Mouse (Mus musculus): ENCODE results near the gene Adgrv1.

The Adgrv1 gene

GRCm38 (mm10) chr13:81610349-81610748 lies 22.6 kb downstream of the Adgrv1 start:
- DNase-seq (ENCODE audit: low spot score): no peak

- no peak for DNase-seq (ENCODE audit: low spot score)
These were observed 26.0 kb downstream of the Adgrv1 start for GRCm38 (mm10) chr13:81606991-81607390.

- no peak for DNase-seq (ENCODE audit: low spot score)
These were observed 35.9 kb downstream of the Adgrv1 start for GRCm38 (mm10) chr13:81596910-81597607.

GRCm38 (mm10) chr13:81578692-81579091 lies 54.3 kb downstream of the Adgrv1 start:
- DNase-seq (ENCODE audit: low spot score): no peak

GRCm38 (mm10) chr13:81570241-81570821 lies 62.6 kb downstream of the Adgrv1 start:
- peak; percentile 11 for DNase-seq (ENCODE audit: low spot score)

- DNase-seq (ENCODE audit: low spot score): no peak
These were observed 82.9 kb downstream of the Adgrv1 start for GRCm38 (mm10) chr13:81550024-81550423.

GRCm38 (mm10) chr13:81534916-81535315 lies 98.0 kb downstream of the Adgrv1 start:
- no peak for DNase-seq (ENCODE audit: low spot score)

GRCm38 (mm10) chr13:81526687-81527086 lies 106.3 kb downstream of the Adgrv1 start:
- no peak for DNase-seq (ENCODE audit: low spot score)

- no peak for DNase-seq (ENCODE audit: low spot score)
These were observed 122.8 kb downstream of the Adgrv1 start for GRCm38 (mm10) chr13:81510142-81510541.

- DNase-seq (ENCODE audit: low spot score): no peak
These were observed 135.9 kb downstream of the Adgrv1 start for GRCm38 (mm10) chr13:81497035-81497434.

GRCm38 (mm10) chr13:81491971-81492370 lies 141.0 kb downstream of the Adgrv1 start:
- no peak for DNase-seq (ENCODE audit: low spot score)

- DNase-seq (ENCODE audit: low spot score): no peak
These were observed 146.0 kb downstream of the Adgrv1 start for GRCm38 (mm10) chr13:81486980-81487379.

- no peak for DNase-seq (ENCODE audit: low spot score)
These were observed 159.2 kb downstream of the Adgrv1 start for GRCm38 (mm10) chr13:81473750-81474149.

- no peak for DNase-seq (ENCODE audit: low spot score)
These were observed 166.3 kb downstream of the Adgrv1 start for GRCm38 (mm10) chr13:81466661-81467060.

- no peak for DNase-seq (ENCODE audit: low spot score)
These were observed 167.2 kb downstream of the Adgrv1 start for GRCm38 (mm10) chr13:81465794-81466193.

GRCm38 (mm10) chr13:81449630-81450029 lies 183.3 kb downstream of the Adgrv1 start:
- no peak for DNase-seq (ENCODE audit: low spot score)

GRCm38 (mm10) chr13:81449198-81449597 lies 183.8 kb downstream of the Adgrv1 start:
- no peak for DNase-seq (ENCODE audit: low spot score)

GRCm38 (mm10) chr13:81441412-81441811 lies 191.5 kb downstream of the Adgrv1 start:
- no peak for DNase-seq (ENCODE audit: low spot score)

GRCm38 (mm10) chr13:81439390-81440025 lies 193.4 kb downstream of the Adgrv1 start:
- peak; percentile 75 for DNase-seq (ENCODE audit: low spot score)

GRCm38 (mm10) chr13:81437088-81437487 lies 195.9 kb downstream of the Adgrv1 start:
- DNase-seq (ENCODE audit: low spot score): no peak

- peak; percentile 47 for DNase-seq (ENCODE audit: low spot score)
These were observed 205.8 kb downstream of the Adgrv1 start for GRCm38 (mm10) chr13:81426896-81427755.

GRCm38 (mm10) chr13:81425111-81425510 lies 207.8 kb downstream of the Adgrv1 start:
- no peak for DNase-seq (ENCODE audit: low spot score)
